Mouse (Mus musculus) activated CD4-positive, CD25-positive, alpha-beta regulatory T cell, adult 4 months (primary cell): ENCODE measurements around the gene Lbx2. TPM values are rescaled to one million over a fixed set of nuclear protein-coding genes. Genes with fewer than 3 reads are reported as not detected.

Source experiments
- ATAC-seq: one replicate; pipeline ENCODE4 v1.8.0; 2017
- polyA plus RNA-seq, 2 experiments: library from polyadenylated mRNA; unstranded; fragments of 100-300 nt; shearing (Covaris generic); gene quantifications; one replicate each; pipeline ENCODE4 v1.2.1; 2017

Lbx2 gene
- polyA plus RNA-seq, 2 experiments from 2014 or later: not detected

- ATAC-seq: no peak
These were observed 50.2 kb downstream of the Lbx2 start for GRCm38 (mm10) chr6:83136291-83136880.

DNA sequence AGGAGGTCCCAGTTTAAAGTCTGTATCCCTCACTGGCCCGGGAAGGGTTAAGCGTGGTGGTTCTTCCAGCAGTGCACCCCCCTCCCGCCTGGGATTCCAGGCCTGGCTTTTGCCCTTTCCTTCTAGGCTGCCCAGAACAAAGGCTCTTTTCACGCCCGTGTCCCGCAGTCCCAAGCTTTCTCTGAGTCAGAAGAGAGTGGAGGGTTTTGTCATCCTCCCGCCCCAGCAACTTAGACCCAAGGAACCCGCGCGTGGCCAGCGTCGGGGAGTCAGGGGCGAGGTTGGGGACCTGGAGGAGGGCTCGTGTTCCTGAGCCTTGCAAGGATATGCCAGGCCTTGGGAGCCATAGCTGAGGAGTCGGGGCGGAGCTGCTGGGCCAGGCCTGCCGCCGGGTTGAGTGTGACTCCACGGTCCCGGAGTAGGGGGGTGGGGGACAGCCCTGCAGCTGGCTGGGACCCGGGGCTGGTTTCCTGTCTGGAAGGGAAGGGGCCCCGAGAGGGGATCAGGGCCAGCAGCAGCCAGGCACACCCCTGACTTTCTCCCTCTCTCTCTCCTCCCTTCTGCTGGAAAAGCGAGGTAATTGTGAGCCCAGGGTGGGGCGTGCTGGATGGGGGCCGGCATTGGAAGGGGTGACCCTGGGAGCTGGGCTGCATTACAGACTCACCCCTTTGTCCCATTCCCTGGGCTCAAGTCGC, 50.9 kb downstream of the Lbx2 start:
- ATAC-seq: no peak

GRCm38 (mm10) chr6:83137576-83137950, 51.4 kb downstream of the Lbx2 start:
- ATAC-seq: no peak

Other genes with a start within 250 kb of the Lbx2 start
- 1 to 10 TPM; 2.7 to 3.8 TPM for gene Sema4f, start 146.6 kb upstream of the Lbx2 start, polyA plus RNA-seq
- 1 to 10 TPM in 1 of 2 experiments, under 1 TPM in 1; 0.74 to 1.4 TPM for gene M1ap, start 139.5 kb upstream of the Lbx2 start, polyA plus RNA-seq
- gene Dok1, start 52.9 kb upstream of the Lbx2 start, polyA plus RNA-seq: 10 to 100 TPM; 26.3 to 47.2 TPM
- gene Loxl3, start 52.2 kb upstream of the Lbx2 start, polyA plus RNA-seq: under 1 TPM in 1 of 2 experiments, not detected in 1; 0.26 TPM
- 100 to 1,000 TPM; 432 to 455 TPM for gene Aup1, start 31.8 kb upstream of the Lbx2 start, polyA plus RNA-seq
- 10 to 100 TPM; 19.0 to 22.2 TPM for gene Htra2, start 31.1 kb upstream of the Lbx2 start, polyA plus RNA-seq
- gene Dqx1, start 28.5 kb upstream of the Lbx2 start, polyA plus RNA-seq: 1 to 10 TPM; 1.5 to 1.6 TPM
- gene Tlx2, start 16.1 kb upstream of the Lbx2 start, polyA plus RNA-seq: not detected
- 10 to 100 TPM; 31.2 to 35.9 TPM for gene Pcgf1, start 8.5 kb upstream of the Lbx2 start, polyA plus RNA-seq
- not detected for gene Ccdc142, start 15.2 kb downstream of the Lbx2 start, polyA plus RNA-seq
- gene Gm42688, start 15.2 kb downstream of the Lbx2 start, polyA plus RNA-seq: 1 to 10 TPM in 1 of 2 experiments, under 1 TPM in 1; 0.52 to 1.0 TPM
- 10 to 100 TPM; 63.9 to 66.3 TPM for gene Mrpl53, start 22.7 kb downstream of the Lbx2 start, polyA plus RNA-seq
- 10 to 100 TPM in 1 of 2 experiments, 1 to 10 TPM in 1; 8.7 to 12.5 TPM for gene Mogs, start 29.1 kb downstream of the Lbx2 start, polyA plus RNA-seq
- 10 to 100 TPM; 21.2 to 31.7 TPM for gene Wbp1, start 35.2 kb downstream of the Lbx2 start, polyA plus RNA-seq
- gene Ino80b, start 39.1 kb downstream of the Lbx2 start, polyA plus RNA-seq: 1 to 10 TPM; 1.3 to 2.4 TPM
- not detected for gene Rtkn, start 49.1 kb downstream of the Lbx2 start, polyA plus RNA-seq
- gene Wdr54, start 70.0 kb downstream of the Lbx2 start, polyA plus RNA-seq: under 1 TPM in 1 of 2 experiments, not detected in 1; 0.73 TPM
- gene 1700003E16Rik, start 70.0 kb downstream of the Lbx2 start, polyA plus RNA-seq: not detected
- 10 to 100 TPM; 12.7 to 24.6 TPM for gene Dctn1, start 79.6 kb downstream of the Lbx2 start, polyA plus RNA-seq
- gene Slc4a5, start 133.5 kb downstream of the Lbx2 start, polyA plus RNA-seq: under 1 TPM; 0.48 to 0.76 TPM
- 100 to 1,000 TPM; 124 to 145 TPM for gene Mthfd2, start 239.5 kb downstream of the Lbx2 start, polyA plus RNA-seq
- 10 to 100 TPM; 66.3 to 74.8 TPM for gene Mob1a, start 239.6 kb downstream of the Lbx2 start, polyA plus RNA-seq